Mouse (Mus musculus) spleen, adult 2 months (tissue): ENCODE results near the gene Cd81. TPM values are rescaled to one million over a fixed set of nuclear protein-coding genes. Genes with fewer than 3 reads are reported as not detected.
A peak's percentile ranks its signal among the peaks of the same experiment; 100 is the strongest.

Experiments used
- DNase-seq, 2 experiments: peaks; one replicate each; pipeline versions ENCODE4 v3.0.0 to v3.0.0-alpha.2; 2012 to 2021; ENCODE audit warnings: low spot score in 2 of 2, low read depth in 1 of 2
- H3K27ac ChIP-seq: fragments of 200-500 bp; 2 replicates; pipeline ENCODE4 v1.5.1; 2012; ENCODE audit warnings: low read length, inconsistent platforms; ENCODE audit not compliant: insufficient read depth
- H3K27me3 ChIP-seq: fragments of 200-500 bp; 2 replicates; pipeline ENCODE4 v1.6.1; 2012; ENCODE audit warnings: mild to moderate bottlenecking, moderate library complexity, low read length, inconsistent platforms; ENCODE audit not compliant: control insufficient read depth, insufficient read depth
- H3K36me3 ChIP-seq: fragments of 200-500 bp; 2 replicates; pipeline ENCODE4 v1.6.1; 2012; ENCODE audit warnings: mild to moderate bottlenecking, low read length, inconsistent platforms; ENCODE audit not compliant: control insufficient read depth, insufficient read depth
- H3K4me1 ChIP-seq: fragments of 200-500 bp; 2 replicates; pipeline ENCODE4 v1.6.1; 2011; ENCODE audit warnings: inconsistent platforms; ENCODE audit not compliant: control insufficient read depth, insufficient read depth, insufficient read length
- H3K4me3 ChIP-seq: fragments of 200-500 bp; 2 replicates; pipeline ENCODE4 v1.5.1; 2011; ENCODE audit warnings: mild to moderate bottlenecking, inconsistent platforms; ENCODE audit not compliant: insufficient read depth, insufficient read length; ENCODE audit errors: extremely low read depth
- CTCF ChIP-seq: fragments of 200-500 bp; IDR thresholded peaks from 2 replicates; pipeline ENCODE4 v1.5.1; 2011; ENCODE audit warnings: mild to moderate bottlenecking, inconsistent platforms; ENCODE audit not compliant: insufficient read depth, insufficient read length, insufficient replicate concordance; ENCODE audit errors: extremely low read depth
- POLR2A ChIP-seq: fragments of 200-500 bp; IDR thresholded peaks from 2 replicates; pipeline ENCODE4 v1.6.1; 2011; ENCODE audit warnings: low read depth, low read length, inconsistent platforms
- WGBS: fragments of 180-500 bp; shearing (Covaris S2); methylation state at CpG from one replicate; pipeline ENCODE4 v1.1.7; 2018; 5-methylcytosine and 5-hydroxymethylcytosine counted together
- polyA plus RNA-seq: library from polyadenylated mRNA; depleted of rRNA; stranded (reverse); fragments of >200 nt; gene quantifications from 2 replicates; pipeline ENCODE4 v1.2.3, GENCODE M21; 2012

The Cd81 gene
- polyA plus RNA-seq, 1 experiment: 352 TPM

- peaks cover 2% of the 10 kb centered on the region; the same call in 1 of the 2 replicates for H3K4me1 ChIP-seq
- DNase-seq: peak in 1 of 2 experiments; percentile 43
- no peak for TF ChIP-seq POLR2A
- peak; percentile 64; the same call in 1 of the 2 replicates for TF ChIP-seq CTCF
- no peaks in the 10 kb centered on the region for H3K27me3 ChIP-seq
- H3K4me3 ChIP-seq: no peak within 1 kb of the TSS
- 64% methylated on average over 10 of the region's 10 CpGs for WGBS
- no peaks in the 10 kb centered on the region for H3K36me3 ChIP-seq
- no peak within 1 kb of the TSS for H3K27ac ChIP-seq
These were observed 42.3 kb downstream of the Cd81 start, which contains the start of gene Trpm5 for GRCm38 (mm10) chr7:143094592-143095553. Trpm5 (minus strand) TSS chr7:143094642.

GRCm38 (mm10) chr7:143095554-143095907 is 43.0 kb downstream of the Cd81 start:
- 6% methylated on average over 1 of the region's 1 CpGs for WGBS

GRCm38 (mm10) chr7:143100759-143101158 is 48.2 kb downstream of the Cd81 start:
- Histone ChIP-seq H3K4me1 (no peaks in the 10 kb centered on the region), H3K4me3 (no peak overlapping the region), H3K27ac (no peak overlapping the region), H3K27me3 (no peaks in the 10 kb centered on the region), H3K36me3 (no peaks in the 10 kb centered on the region)
- TF ChIP-seq POLR2A (no peak), CTCF (no peak)
- 15% methylated on average over 4 of the region's 4 CpGs for WGBS
- DNase-seq: no peak

More at GRCm38 (mm10) chr7:143095554-143095907, 43.0 kb downstream of the Cd81 start:
- Histone ChIP-seq H3K4me1 (peaks cover 2% of the 10 kb centered on the region; the same call in 1 of the 2 replicates), H3K27me3 (no peaks in the 10 kb centered on the region), H3K36me3 (no peaks in the 10 kb centered on the region), H3K27ac (no peak overlapping the region), H3K4me3 (no peak overlapping the region)
- DNase-seq: no peak
- TF ChIP-seq CTCF (no peak), POLR2A (no peak)

- no peaks in the 10 kb centered on the region for H3K36me3 ChIP-seq
- peaks cover 6% of the 10 kb centered on the region; the same call in 1 of the 2 replicates for H3K4me1 ChIP-seq
- H3K27me3 ChIP-seq: peaks cover 7% of the 10 kb centered on the region
- 65% methylated on average over 11 of the region's 11 CpGs for WGBS
- no peak for TF ChIP-seq POLR2A
- no peak for TF ChIP-seq CTCF
- H3K4me3 ChIP-seq: no peak overlapping the region
- H3K27ac ChIP-seq: no peak overlapping the region
- DNase-seq: no peak
These were observed 52.8 kb downstream of the Cd81 start for GRCm38 (mm10) chr7:143105258-143105897.

GRCm38 (mm10) chr7:143106062-143106461 is 53.5 kb downstream of the Cd81 start, which contains the start of gene Kcnq1:
Kcnq1 (plus strand) TSS chr7:143106362.
- Histone ChIP-seq H3K27me3 (peaks cover 7% of the 10 kb centered on the region), H3K27ac (no peak within 1 kb of the TSS), H3K4me3 (0 out of 2 replicates have a peak within 1 kb of the TSS, but pooled peaks have one; percentile 0), H3K4me1 (peaks cover 6% of the 10 kb centered on the region; the same call in 1 of the 2 replicates), H3K36me3 (no peaks in the 10 kb centered on the region)
- TF ChIP-seq POLR2A (no peak), CTCF (no peak)
- WGBS: 77% methylated on average over 4 of the region's 4 CpGs
- DNase-seq: no peak

GRCm38 (mm10) chr7:143106672-143107465 is 54.3 kb downstream of the Cd81 start:
- H3K27me3 ChIP-seq: peaks cover 7% of the 10 kb centered on the region
- peaks cover 6% of the 10 kb centered on the region; the same call in 1 of the 2 replicates for H3K4me1 ChIP-seq
- no peak for TF ChIP-seq CTCF
- no peak for TF ChIP-seq POLR2A
- H3K27ac ChIP-seq: no peak overlapping the region
- H3K4me3 ChIP-seq: 0 out of 2 replicates have a peak overlapping the region, but pooled peaks have one; percentile 0
- WGBS: 8% methylated on average over 51 of the region's 57 CpGs
- no peak for DNase-seq
- H3K36me3 ChIP-seq: no peaks in the 10 kb centered on the region
